Mouse (Mus musculus) forebrain, embryonic 16.5 days (tissue): Measurements from ENCODE around the gene Fxyd5. TPM values are rescaled to one million over a fixed set of nuclear protein-coding genes. Genes with fewer than 3 reads are reported as not detected.

Source experiments
- ATAC-seq: fragments of 200-750 bp; cut with Nextera tagmentation; 2 replicates; pipeline ENCODE4 v1.8.0; 2017; ENCODE audit warnings: mild to moderate bottlenecking, moderate library complexity
- H3K27ac ChIP-seq: fragments of 300-500 bp; sonication (generic); 2 replicates; pipeline ENCODE4 v1.5.1; 2014; ENCODE audit warnings: low read length, control low read depth
- H3K27me3 ChIP-seq: fragments of 300-500 bp; sonication (generic); replicated peaks from 2 replicates; pipeline ENCODE4 v1.6.1; 2014; ENCODE audit warnings: low read length; ENCODE audit not compliant: control insufficient read depth, insufficient read depth
- H3K36me3 ChIP-seq: fragments of 300-500 bp; sonication (generic); 2 replicates; pipeline ENCODE4 v1.6.1; 2014; ENCODE audit not compliant: control insufficient read depth, insufficient read depth
- H3K4me1 ChIP-seq: fragments of 300-500 bp; sonication (generic); replicated peaks from 2 replicates; pipeline ENCODE4 v1.6.1; 2014; ENCODE audit warnings: low read length; ENCODE audit not compliant: control insufficient read depth, insufficient read depth
- H3K4me2 ChIP-seq: fragments of 300-500 bp; sonication (generic); 2 replicates; pipeline ENCODE4 v1.6.1; 2014; ENCODE audit warnings: mild to moderate bottlenecking, low read length, control low read depth
- H3K4me3 ChIP-seq: fragments of 300-500 bp; sonication (generic); replicated peaks from 2 replicates; pipeline ENCODE4 v1.5.1; 2014; ENCODE audit warnings: mild to moderate bottlenecking, low read length, control low read depth
- H3K9ac ChIP-seq: fragments of 300-500 bp; sonication (generic); replicated peaks from 2 replicates; pipeline ENCODE4 v1.6.1; 2014; ENCODE audit warnings: low read depth, low read length, control low read depth
- H3K9me3 ChIP-seq: fragments of 300-500 bp; sonication (generic); 2 replicates; pipeline ENCODE4 v1.6.1; 2016; ENCODE audit warnings: low read length; ENCODE audit not compliant: control insufficient read depth
- WGBS: fragments of 180-500 bp; shearing (Covaris S2); extraction: QIAGEN DNeasy Blood & Tissue Kit; methylation state at CpG from one replicate; pipeline ENCODE4 v1.1.7; 2014; 5-methylcytosine and 5-hydroxymethylcytosine counted together
- polyA plus RNA-seq: library from polyadenylated mRNA; unstranded; fragments of >200 nt; fragmentation: Nextera tagmentation; extraction: Ambion mirVana; gene quantifications from 2 replicates; pipeline ENCODE4 v1.2.1, GENCODE M21; 2015

Fxyd5 gene
- polyA plus RNA-seq, 1 experiment from 2014 or later = 21.7 TPM

DNA sequence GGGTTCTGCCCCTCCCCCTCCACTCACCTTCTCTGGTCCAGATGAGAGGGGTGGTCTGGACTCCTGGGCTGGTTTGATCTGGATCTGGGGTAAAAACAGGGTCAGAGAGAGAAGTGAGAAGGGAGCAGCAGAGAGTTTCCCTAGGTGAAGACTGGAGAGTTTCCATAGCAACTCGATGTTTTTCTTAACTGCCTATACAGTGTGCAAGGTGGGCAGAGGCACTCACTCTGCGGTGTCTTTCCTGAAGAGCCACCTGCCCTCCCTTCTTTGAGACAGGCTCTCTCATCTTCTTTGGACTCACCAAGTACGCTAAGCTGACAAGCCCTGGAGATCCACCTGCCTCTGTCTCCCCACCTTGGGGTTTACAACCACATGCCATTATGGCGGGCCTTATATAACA, 3.3 kb downstream of the Fxyd5 start:
- Histone ChIP-seq H3K4me1 (peaks cover 3% of the 10 kb centered on the region; the same call in 1 of the 2 replicates), H3K36me3 (no peaks in the 10 kb centered on the region), H3K9ac (no peak overlapping the region), H3K27me3 (peaks cover 24% of the 10 kb centered on the region), H3K4me2 (no peak overlapping the region), H3K27ac (no peak overlapping the region), H3K4me3 (no peak overlapping the region), H3K9me3 (no peaks in the 10 kb centered on the region)
- WGBS = 84% methylated on average over 4 of the region's 4 CpGs
- no peak for ATAC-seq

DNA sequence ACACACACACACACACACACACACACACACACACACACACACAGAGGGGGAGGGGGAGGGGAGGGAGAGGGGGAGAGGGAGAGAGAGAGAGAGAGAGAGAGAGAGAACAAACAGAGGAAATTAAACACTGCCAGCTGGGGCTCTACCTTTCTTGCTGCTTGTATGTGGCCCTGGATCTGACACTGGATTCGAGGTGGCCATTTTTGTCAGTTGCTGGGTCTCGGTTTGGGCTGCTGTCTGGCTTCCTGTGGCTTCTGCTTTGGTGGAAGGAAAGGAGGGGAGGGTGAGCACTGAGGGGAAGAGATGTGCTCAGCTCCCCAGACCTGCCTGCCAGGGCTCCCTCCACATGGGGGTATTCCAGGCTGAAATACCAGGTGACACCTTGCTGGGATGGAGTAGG, 4.6 kb downstream of the Fxyd5 start:
- ATAC-seq = no peak

DNA sequence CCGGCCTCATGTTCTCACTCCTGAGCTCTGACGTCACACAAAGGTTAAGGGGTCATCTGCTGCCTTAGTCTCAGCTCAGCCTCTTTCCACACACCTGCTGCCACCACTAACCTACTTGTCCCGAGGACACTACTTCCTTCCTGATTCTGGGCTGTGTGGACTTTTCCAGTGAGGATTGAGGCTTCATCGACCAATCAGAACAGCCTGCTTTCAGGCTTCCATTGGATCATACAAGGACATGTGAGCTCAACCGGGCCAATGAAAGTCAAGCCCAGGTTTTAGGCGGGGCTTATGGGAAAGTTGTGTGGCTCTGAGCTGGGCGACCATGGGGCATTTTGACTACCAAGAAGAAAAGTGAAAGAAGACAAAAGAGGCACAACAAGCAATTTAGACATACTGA, 5.4 kb downstream of the Fxyd5 start:
- no peak overlapping the region for H3K4me3 ChIP-seq

More for the DNA sequence above, 4.6 kb downstream of the Fxyd5 start:
- H3K9ac ChIP-seq = no peak overlapping the region
- H3K4me2 ChIP-seq = no peak overlapping the region
- H3K36me3 ChIP-seq = no peaks in the 10 kb centered on the region
- 68% methylated on average over 2 of the region's 2 CpGs for WGBS
- no peak overlapping the region for H3K4me3 ChIP-seq
- peaks cover 14% of the 10 kb centered on the region for H3K27me3 ChIP-seq
- H3K4me1 ChIP-seq = peaks cover 3% of the 10 kb centered on the region; the same call in 1 of the 2 replicates
- no peaks in the 10 kb centered on the region for H3K9me3 ChIP-seq
- H3K27ac ChIP-seq = no peak overlapping the region

DNA sequence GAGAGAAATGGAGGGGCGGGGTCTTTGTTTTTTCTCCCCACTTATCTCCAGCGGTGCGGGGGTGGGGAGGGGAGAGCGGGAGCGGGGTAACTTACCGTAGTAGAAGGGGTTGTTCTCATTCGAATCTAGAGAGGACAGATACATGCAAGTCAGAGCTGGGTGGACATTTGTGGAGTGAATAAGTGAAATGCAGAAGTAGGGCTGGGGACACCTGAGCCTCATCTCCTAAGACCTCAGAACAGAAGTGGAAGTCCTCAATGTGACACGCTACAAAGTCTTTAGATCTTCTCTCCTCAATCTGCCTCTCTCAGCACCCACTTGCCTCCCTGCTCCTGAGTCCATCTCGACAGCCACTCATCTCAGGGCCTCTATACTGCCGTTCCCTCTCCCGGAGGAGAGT, 7.0 kb downstream of the Fxyd5 start:
- 82% methylated on average over 11 of the region's 11 CpGs for WGBS
- H3K4me3 ChIP-seq = no peak overlapping the region
- peaks cover under 1% of the 10 kb centered on the region; the same call in 1 of the 2 replicates for H3K27me3 ChIP-seq
- no peaks in the 10 kb centered on the region for H3K36me3 ChIP-seq
- ATAC-seq = no peak
- H3K9ac ChIP-seq = no peak overlapping the region
- H3K4me1 ChIP-seq = no peaks in the 10 kb centered on the region
- no peaks in the 10 kb centered on the region for H3K9me3 ChIP-seq
- H3K4me2 ChIP-seq = no peak overlapping the region
- no peak overlapping the region for H3K27ac ChIP-seq

More for the DNA sequence above, 5.4 kb downstream of the Fxyd5 start:
- Histone ChIP-seq H3K4me1 (peaks cover under 1% of the 10 kb centered on the region; the same call in 1 of the 2 replicates), H3K27ac (no peak overlapping the region), H3K9ac (no peak overlapping the region), H3K4me2 (no peak overlapping the region), H3K9me3 (no peaks in the 10 kb centered on the region), H3K27me3 (peaks cover 12% of the 10 kb centered on the region), H3K36me3 (no peaks in the 10 kb centered on the region)
- ATAC-seq = no peak
- 91% methylated on average over 7 of the region's 7 CpGs for WGBS

DNA sequence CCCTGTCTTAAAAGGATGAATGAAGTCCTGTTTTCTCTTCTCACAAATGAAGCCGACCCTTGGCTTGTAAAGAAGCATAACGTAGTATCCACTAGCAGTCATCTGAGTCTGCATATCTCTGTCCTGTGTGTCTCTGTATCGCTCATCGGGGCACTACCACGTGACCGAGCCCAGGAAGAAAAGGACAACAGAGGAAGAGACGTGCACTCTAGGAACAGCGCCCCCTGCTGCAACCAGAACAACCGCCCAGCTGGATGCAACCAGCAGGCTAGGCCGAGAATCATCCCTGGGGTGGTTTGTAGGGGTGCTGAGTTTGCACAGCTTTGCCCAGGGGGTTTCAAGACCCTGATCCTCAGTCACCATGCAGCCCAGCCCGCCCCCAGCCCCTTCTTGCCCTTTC, 7.5 kb downstream of the Fxyd5 start:
- Histone ChIP-seq H3K4me1 (no peaks in the 10 kb centered on the region), H3K4me2 (no peak overlapping the region), H3K9me3 (no peaks in the 10 kb centered on the region), H3K9ac (no peak overlapping the region), H3K27me3 (no peaks in the 10 kb centered on the region; the same call in 1 of the 2 replicates), H3K36me3 (no peaks in the 10 kb centered on the region), H3K27ac (no peak overlapping the region), H3K4me3 (no peak overlapping the region)
- 66% methylated on average over 11 of the region's 11 CpGs for WGBS
- ATAC-seq = no peak

DNA sequence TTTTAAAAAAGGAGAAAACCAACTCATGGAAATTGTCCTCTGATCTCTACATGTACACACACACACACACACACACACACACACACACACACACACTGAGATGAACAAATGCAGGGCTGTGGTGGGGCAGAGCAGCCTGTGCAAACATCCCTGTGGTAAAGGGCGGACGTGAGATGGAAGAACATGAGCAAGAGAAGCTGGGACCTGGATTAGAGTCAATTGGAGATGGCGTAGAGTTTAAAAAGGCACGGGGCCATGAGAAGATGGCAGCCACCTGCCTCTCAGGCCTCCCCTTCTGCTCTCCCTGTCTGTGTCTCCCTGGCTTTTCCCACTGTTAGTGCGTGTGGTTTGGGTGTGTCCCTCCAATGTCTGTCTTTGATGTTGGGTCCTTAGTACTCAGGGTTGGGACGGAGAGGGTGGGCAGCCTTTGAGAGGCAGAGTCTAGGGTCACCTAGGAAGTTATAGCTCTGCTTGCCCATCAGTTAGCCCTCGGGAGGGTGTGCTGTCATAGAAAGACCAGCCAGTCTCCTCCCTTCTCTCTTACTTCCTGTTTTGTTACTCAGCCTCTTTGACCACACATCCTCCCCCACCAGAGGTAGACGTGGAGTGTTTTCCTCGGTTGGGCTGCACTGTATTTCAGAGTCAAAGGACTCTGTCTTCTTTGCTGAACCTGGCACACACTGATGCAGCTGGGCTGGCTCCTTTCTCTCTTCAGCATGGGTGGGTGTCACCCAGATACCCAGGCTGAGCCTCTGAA, 8.7 kb downstream of the Fxyd5 start:
- H3K9ac ChIP-seq = no peak overlapping the region
- ATAC-seq = no peak
- H3K4me1 ChIP-seq = no peaks in the 10 kb centered on the region
- H3K4me2 ChIP-seq = no peak overlapping the region
- no peaks in the 10 kb centered on the region for H3K36me3 ChIP-seq
- no peaks in the 10 kb centered on the region for H3K27me3 ChIP-seq
- no peak overlapping the region for H3K4me3 ChIP-seq
- H3K9me3 ChIP-seq = no peaks in the 10 kb centered on the region
- WGBS = 79% methylated on average over 9 of the region's 9 CpGs
- no peak overlapping the region for H3K27ac ChIP-seq

DNA sequence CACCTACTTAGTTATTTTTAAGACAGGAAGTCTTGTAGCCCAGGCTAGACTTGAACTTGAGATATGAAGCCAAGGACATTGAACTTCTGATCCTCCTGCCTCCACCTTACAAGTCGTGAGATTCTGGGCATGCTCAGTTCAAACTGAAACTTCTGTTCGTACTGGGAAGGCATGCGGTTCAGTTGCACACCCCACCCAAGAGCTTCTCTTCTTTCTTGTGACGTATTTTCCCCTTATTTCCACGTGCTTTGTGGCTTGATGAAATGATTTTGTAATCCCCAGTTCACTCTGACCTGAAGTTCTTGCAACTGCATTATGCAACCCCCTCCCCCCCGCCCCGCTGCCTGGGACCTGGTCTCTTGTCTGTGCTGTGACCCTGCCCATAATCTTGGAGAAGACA, 10.6 kb downstream of the Fxyd5 start:
- WGBS = 80% methylated on average over 7 of the region's 7 CpGs
- ATAC-seq = no peak
- no peaks in the 10 kb centered on the region for H3K36me3 ChIP-seq
- H3K27me3 ChIP-seq = no peaks in the 10 kb centered on the region
- no peak overlapping the region for H3K9ac ChIP-seq
- H3K4me2 ChIP-seq = no peak overlapping the region
- no peak overlapping the region for H3K4me3 ChIP-seq
- no peaks in the 10 kb centered on the region for H3K4me1 ChIP-seq
- no peak overlapping the region for H3K27ac ChIP-seq
- no peaks in the 10 kb centered on the region for H3K9me3 ChIP-seq

DNA sequence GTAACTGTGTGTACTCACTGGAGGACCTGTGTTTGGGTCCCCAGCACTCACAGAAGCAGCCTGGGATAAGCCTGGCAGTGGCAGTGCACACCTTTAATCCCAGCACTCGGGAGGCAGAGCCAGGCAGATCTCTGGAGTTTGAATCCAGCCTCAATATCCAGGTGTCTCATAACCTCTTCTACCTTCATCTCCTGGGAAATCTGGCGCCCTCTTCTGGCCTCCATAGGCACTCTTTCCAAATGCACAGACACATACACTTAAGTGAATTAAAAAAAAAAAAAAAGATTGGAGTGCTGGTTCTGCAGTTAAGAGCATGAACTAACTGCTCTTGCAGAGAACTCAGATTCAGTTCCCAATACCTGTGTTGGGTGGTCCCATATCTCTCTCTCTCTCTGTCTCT, 11.6 kb downstream of the Fxyd5 start:
- H3K4me1 ChIP-seq = no peaks in the 10 kb centered on the region
- 77% methylated on average over 2 of the region's 2 CpGs for WGBS
- no peaks in the 10 kb centered on the region for H3K36me3 ChIP-seq
- no peak overlapping the region for H3K27ac ChIP-seq
- H3K9me3 ChIP-seq = no peaks in the 10 kb centered on the region
- no peaks in the 10 kb centered on the region for H3K27me3 ChIP-seq
- no peak for ATAC-seq
- H3K9ac ChIP-seq = no peak overlapping the region
- no peak overlapping the region for H3K4me2 ChIP-seq
- H3K4me3 ChIP-seq = no peak overlapping the region

DNA sequence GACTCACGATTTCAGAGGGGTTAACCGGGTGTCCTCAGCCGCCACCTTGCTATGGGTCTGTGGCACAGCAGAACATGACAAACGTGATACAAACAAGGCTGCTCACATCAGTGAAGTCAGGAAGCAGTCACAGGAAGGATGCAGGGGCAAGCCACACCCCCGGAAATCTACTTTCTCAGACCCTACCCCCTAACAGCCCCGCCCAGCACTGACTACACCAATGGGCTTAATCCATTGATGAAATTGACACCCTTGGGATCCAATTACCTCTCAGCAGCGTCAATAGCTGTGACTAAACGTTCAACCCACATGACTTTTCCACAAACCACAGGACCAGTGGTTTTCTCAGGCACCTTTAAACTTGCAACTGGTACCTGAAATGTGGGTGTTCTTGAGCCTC, 13.7 kb downstream of the Fxyd5 start:
- Histone ChIP-seq H3K4me2 (no peak overlapping the region), H3K4me1 (no peaks in the 10 kb centered on the region), H3K36me3 (no peaks in the 10 kb centered on the region), H3K27ac (no peak overlapping the region), H3K4me3 (no peak overlapping the region), H3K9ac (no peak overlapping the region), H3K27me3 (no peaks in the 10 kb centered on the region), H3K9me3 (no peaks in the 10 kb centered on the region)
- ATAC-seq = no peak
- 76% methylated on average over 8 of the region's 8 CpGs for WGBS
